Mouse (Mus musculus): ENCODE measurements around the gene Eed. TPM values are rescaled to one million over a fixed set of nuclear protein-coding genes. Genes with fewer than 3 reads are reported as not detected.

The Eed gene
- total and polyA plus RNA-seq, 3 experiments = 108 to 267 (median 143) TPM

- H3K36me3 ChIP-seq (replicated peaks in 1 of 2; ENCODE audit: control insufficient read depth in 1 of 2, insufficient read depth in 1 of 2, low read length in 1 of 2) = peaks cover 36 to 53% of the 10 kb centered on the region in 2 experiments
- no peak overlapping the region for H3K27ac ChIP-seq (ENCODE audit: insufficient read depth, low read depth)
- H3K79me2 ChIP-seq (replicated peaks; ENCODE audit: control insufficient read depth, extremely low read depth, insufficient read depth, poor library complexity, severe bottlenecking) = peaks cover 9% of the 10 kb centered on the region
- no peak overlapping the region for H3K4me2 ChIP-seq (ENCODE audit: insufficient read depth, low read depth, poor library complexity, severe bottlenecking)
- H3K9ac ChIP-seq (ENCODE audit: insufficient read depth, low read depth) = no peak overlapping the region
- H3K27me3 ChIP-seq (replicated peaks) = no peaks in the 10 kb centered on the region
- no peak for TF ChIP-seq SIN3A (IDR thresholded peaks at IDR 0.05; ENCODE audit: low read length)
- TF ChIP-seq ZC3H11A (IDR thresholded peaks at IDR 0.05; ENCODE audit: low read depth, low read length) = no peak
- TF ChIP-seq RCOR1 (conservative IDR thresholded peaks at IDR 0.05; ENCODE audit: low read depth, low read length) = no peak
- no peak for TF ChIP-seq MAFK (IDR thresholded peaks at IDR 0.05; ENCODE audit: insufficient replicate concordance, low read length)
- TF ChIP-seq TBP (conservative IDR thresholded peaks at IDR 0.05; ENCODE audit: low read depth, low read length) = no peak
- TF ChIP-seq ZMIZ1 (IDR thresholded peaks at IDR 0.05; ENCODE audit: low read depth, low read length) = no peak
- no peak for TF ChIP-seq MAZ (IDR thresholded peaks at IDR 0.05; ENCODE audit: low read depth, low read length)
- no peak for TF ChIP-seq USF1 (IDR thresholded peaks at IDR 0.05; ENCODE audit: low read depth, low read length)
- no peak for TF ChIP-seq TCF12 (IDR thresholded peaks at IDR 0.05; ENCODE audit: low read depth, low read length)
- no peak for TF ChIP-seq ELF1 (IDR thresholded peaks at IDR 0.05; ENCODE audit: low read depth, low read length)
- TF ChIP-seq RAD21 (IDR thresholded peaks at IDR 0.05; ENCODE audit: low read depth, low read length) = no peak
- TF ChIP-seq ETS1 (conservative IDR thresholded peaks at IDR 0.05; ENCODE audit: low read depth, low read length) = no peak
- no peak for TF ChIP-seq HCFC1 (IDR thresholded peaks at IDR 0.05; ENCODE audit: low read depth, low read length)
- TF ChIP-seq MAX (IDR thresholded peaks at IDR 0.05; ENCODE audit: low read length) = no peak
- no peak for TF ChIP-seq PAX5 (IDR thresholded peaks at IDR 0.05; ENCODE audit: low read length)
- no peak for TF ChIP-seq GABPA (IDR thresholded peaks at IDR 0.05; ENCODE audit: insufficient replicate concordance, low read depth, low read length)
- TF ChIP-seq MYC (IDR thresholded peaks at IDR 0.05; ENCODE audit: low read depth, low read length) = no peak
- no peak for TF ChIP-seq CTCF (conservative IDR thresholded peaks at IDR 0.05 in 1 of 2, IDR thresholded peaks at IDR 0.05 in 1 of 2; ENCODE audit: low read depth in 2 of 2, low read length in 2 of 2)
- no peak for TF ChIP-seq E2F4 (IDR thresholded peaks at IDR 0.05; ENCODE audit: insufficient replicate concordance, low read depth, low read length)
- TF ChIP-seq JUN (IDR thresholded peaks at IDR 0.05; ENCODE audit: insufficient read depth, low read depth, low read length) = no peak
- H3K9me3 ChIP-seq (replicated peaks; ENCODE audit: low read length) = no peaks in the 10 kb centered on the region
- dilution Hi-C loops (cut with MboI; ENCODE audit: extremely low pct_ligation_motif_present, extremely low pct_unique_long_range_greater_than_20kb, low sequenced_read_pairs) = no loop called here
- DNase-seq (ENCODE audit: extremely low read depth) = no peak
- in situ Hi-C loops (cut with MboI; ENCODE audit: low pct_ligation_motif_present, low pct_unique_long_range_greater_than_20kb, low sequenced_read_pairs) = no loop called here
- no peak overlapping the region for H3K4me3 ChIP-seq (replicated peaks in 1 of 3; ENCODE audit: low read depth in 2 of 3, low read length in 2 of 3, poor library complexity in 1 of 3)
- peaks cover 3 to 22% of the 10 kb centered on the region in 2 experiments; a peak in 3 of 4 replicates for H3K4me1 ChIP-seq (ENCODE audit: control insufficient read depth in 1 of 2, insufficient read depth in 2 of 2)
These were observed 26.5 kb downstream of the Eed start for GRCm38 (mm10) chr7:89954261-89954660.

DNA sequence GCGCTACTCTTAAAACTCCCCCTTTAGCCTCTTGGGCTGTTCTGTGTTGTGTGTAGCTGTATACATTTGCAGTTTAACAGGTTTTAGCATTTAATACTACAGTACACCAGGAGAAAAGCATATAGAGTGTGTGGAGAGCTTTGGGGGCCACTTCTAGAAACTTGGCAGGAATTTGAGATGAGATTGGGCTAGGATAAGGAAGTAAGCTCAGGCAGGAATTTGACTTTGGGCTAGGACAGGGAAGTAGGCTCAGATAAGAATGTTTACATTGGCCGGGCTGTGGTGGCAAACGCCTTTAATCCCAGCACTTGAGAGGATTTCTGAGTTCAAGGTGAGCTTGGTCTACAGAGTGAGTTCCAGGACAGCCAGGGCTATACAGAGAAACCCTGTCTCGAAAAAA is 31.4 kb downstream of the Eed start:
- in situ Hi-C loops (cut with MboI; ENCODE audit: low pct_ligation_motif_present, low pct_unique_long_range_greater_than_20kb, low sequenced_read_pairs) (no loop called here), dilution Hi-C loops (cut with MboI; ENCODE audit: extremely low pct_ligation_motif_present, extremely low pct_unique_long_range_greater_than_20kb, low sequenced_read_pairs) (no loop called here)
- Histone ChIP-seq H3K79me2 (replicated peaks; ENCODE audit: control insufficient read depth, extremely low read depth, insufficient read depth, poor library complexity, severe bottlenecking) (no peaks in the 10 kb centered on the region), H3K27me3 (replicated peaks) (no peaks in the 10 kb centered on the region), H3K4me2 (ENCODE audit: insufficient read depth, low read depth, poor library complexity, severe bottlenecking) (no peak overlapping the region), H3K9me3 (replicated peaks; ENCODE audit: low read length) (no peaks in the 10 kb centered on the region), H3K27ac (ENCODE audit: insufficient read depth, low read depth) (no peak overlapping the region), H3K36me3 (replicated peaks in 1 of 2; ENCODE audit: control insufficient read depth in 1 of 2, insufficient read depth in 1 of 2, low read length in 1 of 2) (peaks cover 8% of the 10 kb centered on the region in 2 experiments), H3K4me3 (replicated peaks in 1 of 3; ENCODE audit: low read depth in 2 of 3, low read length in 2 of 3, poor library complexity in 1 of 3) (no peak overlapping the region), H3K9ac (ENCODE audit: insufficient read depth, low read depth) (no peak overlapping the region), H3K4me1 (ENCODE audit: control insufficient read depth in 1 of 2, insufficient read depth in 2 of 2) (no peaks in the 10 kb centered on the region)
- no peak for TF ChIP-seq RCOR1 (conservative IDR thresholded peaks at IDR 0.05; ENCODE audit: low read depth, low read length)
- TF ChIP-seq CHD2 (IDR thresholded peaks at IDR 0.05; ENCODE audit: low read length) = no peak
- no peak for TF ChIP-seq ZNF384 (IDR thresholded peaks at IDR 0.05; ENCODE audit: low read depth, low read length)
- TF ChIP-seq ZKSCAN1 (IDR thresholded peaks at IDR 0.05; ENCODE audit: borderline replicate concordance, low read depth, low read length) = no peak
- no peak for TF ChIP-seq ZMIZ1 (IDR thresholded peaks at IDR 0.05; ENCODE audit: low read depth, low read length)
- TF ChIP-seq MEF2A (IDR thresholded peaks at IDR 0.05; ENCODE audit: borderline replicate concordance, low read depth, low read length) = no peak
- TF ChIP-seq ELF1 (IDR thresholded peaks at IDR 0.05; ENCODE audit: low read depth, low read length) = no peak
- no peak for TF ChIP-seq CTCF (conservative IDR thresholded peaks at IDR 0.05 in 1 of 2, IDR thresholded peaks at IDR 0.05 in 1 of 2; ENCODE audit: low read depth in 2 of 2, low read length in 2 of 2)
- TF ChIP-seq PAX5 (IDR thresholded peaks at IDR 0.05; ENCODE audit: low read length) = no peak
- TF ChIP-seq USF2 (conservative IDR thresholded peaks at IDR 0.05; ENCODE audit: low read depth, low read length) = no peak
- TF ChIP-seq MAFK (IDR thresholded peaks at IDR 0.05; ENCODE audit: insufficient replicate concordance, low read length) = no peak
- no peak for TF ChIP-seq RAD21 (IDR thresholded peaks at IDR 0.05; ENCODE audit: low read depth, low read length)
- TF ChIP-seq SIN3A (IDR thresholded peaks at IDR 0.05; ENCODE audit: low read length) = no peak
- TF ChIP-seq ZC3H11A (IDR thresholded peaks at IDR 0.05; ENCODE audit: low read depth, low read length) = no peak
- no peak for TF ChIP-seq CHD1 (IDR thresholded peaks at IDR 0.05; ENCODE audit: low read depth, low read length)
- TF ChIP-seq MYC (IDR thresholded peaks at IDR 0.05; ENCODE audit: low read depth, low read length) = no peak
- DNase-seq (ENCODE audit: extremely low read depth) = no peak

Measured in CH12.LX (cell line).